ENCODE assay signal across 17 mouse cellular contexts in genomic region chr5:122908001-122908400, GRCm38 (mm10). TPM values are rescaled to one million over a fixed set of nuclear protein-coding genes. Genes with fewer than 3 reads are reported as not detected.
DNase-seq lines count a peak whose midpoint lies in the region; ATAC-seq and TF ChIP-seq lines count a peak whose summit lies in the region.
"Had no signal": no experiment of that assay in that cellular context is flagged by ENCODE, and none has a peak within 500 bp of the region (broad histone marks: within the 10 kb centered on the region; RNA-seq: fewer than 3 reads in every experiment).

No protein-coding gene starts in this region.

- H3K4me1 ChIP-seq in intestine, postnatal 0 days (replicated peaks; ENCODE audit: control insufficient read depth, insufficient read depth, low read length): no peaks in the 10 kb centered on the region
- no peaks in the 10 kb centered on the region for H3K4me1 ChIP-seq in intestine, embryonic 15.5 days (replicated peaks)
- no peaks in the 10 kb centered on the region for H3K4me1 ChIP-seq in liver, postnatal 0 days (ENCODE audit: insufficient read depth)

- H3K4me3 ChIP-seq in intestine, postnatal 0 days (ENCODE audit: low read depth, low read length): no peak overlapping the region
- no peak overlapping the region for H3K4me3 ChIP-seq in intestine, embryonic 15.5 days (replicated peaks)
- no peak overlapping the region for H3K4me3 ChIP-seq in liver, postnatal 0 days (ENCODE audit: low read depth, low read length)
- H3K4me3 ChIP-seq: embryonic facial prominence, embryonic 10.5 days had no signal

- H3K27ac ChIP-seq in intestine, postnatal 0 days (ENCODE audit: low read depth, low read length): no peak overlapping the region
- H3K27ac ChIP-seq in intestine, embryonic 15.5 days: no peak overlapping the region
- H3K27ac ChIP-seq in liver, postnatal 0 days (ENCODE audit: low read depth): no peak overlapping the region
- H3K27ac ChIP-seq: embryonic facial prominence, embryonic 10.5 days had no signal

- H3K4me2 ChIP-seq in intestine, postnatal 0 days (replicated peaks; ENCODE audit: low read depth): no peak overlapping the region
- no peak overlapping the region for H3K4me2 ChIP-seq in intestine, embryonic 15.5 days (replicated peaks)
- H3K4me2 ChIP-seq in liver, postnatal 0 days (ENCODE audit: low read depth, low read length): no peak overlapping the region
- H3K4me2 ChIP-seq: midbrain, embryonic 11.5 days had no signal

- intact Hi-C loops in gastrocnemius, postnatal 36 days (cut with DNase I): no loop called here

- TF ChIP-seq EP300 in liver, postnatal 0 days (IDR thresholded peaks at IDR 0.05; ENCODE audit: low read depth): no peak

- no peaks in the 10 kb centered on the region for H3K36me3 ChIP-seq in intestine, postnatal 0 days (ENCODE audit: control insufficient read depth, insufficient read depth)
- no peaks in the 10 kb centered on the region for H3K36me3 ChIP-seq in intestine, embryonic 15.5 days
- H3K36me3 ChIP-seq in liver, postnatal 0 days (replicated peaks; ENCODE audit: insufficient read depth, low read length): no peaks in the 10 kb centered on the region
- peaks cover 2% of the 10 kb centered on the region; the same call in 1 of the 2 replicates for H3K36me3 ChIP-seq in splenic B cell, adult 2 months (ENCODE audit: control insufficient read depth, insufficient read depth, low read length, poor library complexity, severe bottlenecking)

- no peak for ATAC-seq in CD4-positive, CD25-positive, alpha-beta regulatory T cell, adult 4 months
- ATAC-seq in intestine, postnatal 0 days: no peak
- ATAC-seq in intestine, embryonic 15.5 days: no peak
- no peak for ATAC-seq in liver, postnatal 0 days
- ATAC-seq: forebrain, embryonic 16.5 days had no signal

- TF ChIP-seq CTCF in intestine, postnatal 0 days (IDR thresholded peaks at IDR 0.05; ENCODE audit: low read depth): peak; percentile 43
- TF ChIP-seq CTCF in liver, postnatal 0 days (IDR thresholded peaks at IDR 0.05; ENCODE audit: low read depth): peak; percentile 41

- no peaks in the 10 kb centered on the region for H3K9me3 ChIP-seq in intestine, postnatal 0 days (ENCODE audit: control insufficient read depth)
- H3K9me3 ChIP-seq in intestine, embryonic 15.5 days: no peaks in the 10 kb centered on the region
- H3K9me3 ChIP-seq in liver, postnatal 0 days (ENCODE audit: low read length): no peaks in the 10 kb centered on the region
- H3K9me3 ChIP-seq: embryonic facial prominence, embryonic 10.5 days had no signal

- H3K27me3 ChIP-seq in intestine, postnatal 0 days (replicated peaks; ENCODE audit: control insufficient read depth, insufficient read depth, low read length): no peaks in the 10 kb centered on the region
- no peaks in the 10 kb centered on the region for H3K27me3 ChIP-seq in intestine, embryonic 15.5 days (replicated peaks)
- H3K27me3 ChIP-seq in liver, postnatal 0 days (ENCODE audit: insufficient read depth, low read length): no peaks in the 10 kb centered on the region
- no peaks in the 10 kb centered on the region for H3K27me3 ChIP-seq in splenic B cell, adult 2 months (ENCODE audit: control insufficient read depth, insufficient read depth, low read length, poor library complexity, severe bottlenecking)

- peak; percentile 20 for DNase-seq in CD4-positive, CD25-positive, alpha-beta regulatory T cell, adult 2 months (ENCODE audit: low read depth, low spot score)
- DNase-seq in liver, postnatal 0 days: no peak
- DNase-seq in liver: no peak
- peak; percentile 37 for DNase-seq in splenic B cell, adult 2 months (ENCODE audit: low read depth, low spot score)
- DNase-seq in gastrocnemius, postnatal 36 days: no peak
- DNase-seq: adrenal gland, postnatal 25 days; cerebellum, adult 9-11 months; kidney, adult 18-20 months; kidney, postnatal 25 days; lung, postnatal 10 days; right cerebral cortex, postnatal 14 days had no signal

- WGBS in intestine, postnatal 0 days: 87% methylated on average over 2 of the region's 2 CpGs
- WGBS in intestine, embryonic 15.5 days: 85% methylated on average over 2 of the region's 2 CpGs
- WGBS in liver, postnatal 0 days (ENCODE audit: insufficient replicate concordance): 73% methylated on average over 2 of the region's 2 CpGs

- H3K9ac ChIP-seq in intestine, postnatal 0 days (ENCODE audit: low read depth, low read length): no peak overlapping the region
- no peak overlapping the region for H3K9ac ChIP-seq in intestine, embryonic 15.5 days
- H3K9ac ChIP-seq in liver, postnatal 0 days (replicated peaks): no peak overlapping the region

RNA-seq across cellular contexts. Expression of gene Rnf34, which starts 58.2 kb away (rescaled TPM):
- 10 to 100 TPM; 25.9 to 37.5 TPM for polyA plus RNA-seq in CD4-positive, CD25-positive, alpha-beta regulatory T cell, adult 4 months (2017; shearing (Covaris generic))
- 18.3 and 21.0 TPM in 2 replicates for polyA plus RNA-seq in intestine, postnatal 0 days (2015; fragmentation: Nextera tagmentation; extraction: Ambion mirVana)
- 25.9 and 30.7 TPM in 2 replicates for polyA plus RNA-seq in intestine, embryonic 15.5 days (2015; fragmentation: Nextera tagmentation; extraction: Ambion mirVana)
- 8.0 and 8.3 TPM in 2 replicates for polyA plus RNA-seq in liver, postnatal 0 days (2015; fragmentation: Nextera tagmentation; extraction: Ambion mirVana)
- total RNA-seq in gastrocnemius, postnatal 36 days (2021): 10 to 100 TPM; 16.2 to 19.4 TPM

Comparison
In these comparisons a context has a peak if more than half of its experiments do, and no peak if none do; other contexts are left out.
1. DNase-seq: peak in CD4-positive, CD25-positive, alpha-beta regulatory T cell, adult 2 months (single experiment) and splenic B cell, adult 2 months (single experiment); none in liver, postnatal 0 days (single experiment), liver (single experiment) and gastrocnemius, postnatal 36 days (0 of 2).